Mouse (Mus musculus) embryo, embryonic 11.5 days (tissue): ENCODE results near the gene Gm9936.
"Not testable (repeated sequence)": the region's sequence is repeated elsewhere in the genome, so short reads cannot be mapped to it uniquely, and the experiment has no call there.

Source experiments
- DNase-seq: peaks from one replicate; pipeline ENCODE4 v3.0.0-alpha.2; 2012; ENCODE audit warnings: low read depth, low spot score

Gene Gm9936

DNA sequence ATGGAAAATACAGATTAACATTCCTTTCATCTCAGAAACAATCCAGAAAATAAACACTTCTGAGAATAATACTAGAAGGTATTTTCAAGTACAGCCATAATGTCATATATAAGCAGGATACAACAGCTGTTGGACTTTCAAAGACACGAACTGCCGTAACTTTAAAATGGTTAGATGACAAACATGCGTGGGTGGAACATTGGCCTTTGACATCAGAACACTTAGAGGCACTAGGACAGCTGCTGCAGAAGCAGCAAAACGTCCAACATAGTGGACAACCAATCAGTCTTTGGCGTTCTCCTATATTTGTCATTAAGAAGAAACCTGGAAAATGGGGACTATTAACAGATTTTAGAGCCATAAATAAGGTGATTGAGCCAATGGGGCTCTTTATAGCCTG, 18.0 kb downstream of the Gm9936 start:
- DNase-seq: not testable (repeated sequence)

GRCm38 (mm10) chr5:114836886-114837285, 21.6 kb downstream of the Gm9936 start:
- DNase-seq: no peak

- DNase-seq: no peak
Measured at GRCm38 (mm10) chr5:114829740-114830139, 28.7 kb downstream of the Gm9936 start.

DNA sequence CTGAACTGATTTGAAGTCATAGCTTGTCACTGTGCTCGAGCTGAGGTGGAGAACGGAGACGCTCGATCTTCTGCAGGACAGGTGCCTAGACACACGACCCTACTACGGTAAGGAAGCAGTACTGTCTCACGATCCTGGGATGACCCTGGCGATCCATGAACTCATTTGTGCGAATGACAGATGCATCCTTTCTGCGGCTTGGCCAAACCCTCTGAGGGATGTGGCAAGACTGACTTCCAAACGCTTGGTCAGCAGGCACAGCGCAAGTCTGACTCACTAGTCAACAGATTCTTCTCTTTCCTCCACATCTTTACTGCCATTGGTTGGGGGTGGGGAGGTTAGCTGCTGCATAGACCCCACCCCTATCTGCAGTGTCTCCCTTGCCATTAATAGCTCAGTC, 31.1 kb downstream of the Gm9936 start:
- no peak for DNase-seq

DNA sequence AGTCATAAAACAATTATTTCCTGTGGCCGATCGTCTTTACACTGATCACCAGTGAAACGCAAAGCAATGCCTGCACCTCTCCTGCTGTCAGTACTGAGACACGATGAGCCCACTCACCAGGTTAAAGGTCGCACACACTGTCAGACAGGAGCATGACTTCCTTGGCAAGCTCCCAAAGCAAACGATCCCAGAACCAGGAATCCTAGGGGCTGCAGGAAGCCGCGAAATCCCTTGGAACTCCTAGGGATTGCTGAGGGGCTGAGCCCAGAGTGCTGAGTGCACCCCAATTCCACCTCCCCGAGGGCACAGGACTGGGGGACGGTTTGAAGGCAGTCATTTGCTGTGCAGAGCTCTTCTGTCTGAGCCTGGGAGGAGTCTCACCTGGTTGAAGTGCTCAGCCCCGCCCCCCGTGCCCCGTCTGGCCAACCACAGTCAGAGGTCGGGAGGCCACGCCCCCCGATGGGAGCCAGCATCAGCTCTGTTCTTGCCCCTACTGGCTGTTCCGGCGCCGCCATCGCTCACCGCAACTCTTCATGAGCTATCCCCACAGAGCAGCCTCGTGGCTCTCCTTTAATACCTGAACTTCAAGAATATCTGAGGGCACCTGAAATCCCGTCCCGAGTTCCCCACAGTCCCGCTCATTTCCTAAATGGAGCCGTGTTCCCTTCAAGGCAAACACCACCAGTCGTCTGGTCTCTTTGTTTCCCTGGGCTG, 32.3 kb downstream of the Gm9936 start:
- DNase-seq: peak; percentile 89

DNA sequence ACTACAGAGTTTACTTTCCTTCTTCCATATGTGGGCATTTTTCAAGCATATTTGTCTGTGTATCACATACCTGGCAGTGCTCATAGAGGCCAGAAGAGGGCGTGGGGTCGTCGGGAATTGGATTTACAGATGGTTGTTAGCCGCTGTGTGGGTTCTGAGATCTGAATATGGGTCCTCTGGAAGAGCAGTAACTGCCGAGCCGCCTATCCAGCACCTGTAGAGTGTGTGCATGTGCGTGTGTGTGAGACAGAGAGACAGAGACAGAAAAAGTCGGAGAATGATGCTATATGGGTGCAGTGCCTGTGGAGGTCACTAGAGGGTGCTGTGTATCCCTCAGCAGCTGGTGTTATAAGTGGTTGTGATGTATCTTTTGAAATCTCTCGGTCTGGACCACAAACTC, 34.3 kb downstream of the Gm9936 start:
- DNase-seq: no peak

GRCm38 (mm10) chr5:114822796-114823688, 35.4 kb downstream of the Gm9936 start, which contains the start of gene 1500011B03Rik:
TSS of gene 1500011B03Rik (minus strand) at chr5:114823468.
- peak; percentile 75 for DNase-seq

DNA sequence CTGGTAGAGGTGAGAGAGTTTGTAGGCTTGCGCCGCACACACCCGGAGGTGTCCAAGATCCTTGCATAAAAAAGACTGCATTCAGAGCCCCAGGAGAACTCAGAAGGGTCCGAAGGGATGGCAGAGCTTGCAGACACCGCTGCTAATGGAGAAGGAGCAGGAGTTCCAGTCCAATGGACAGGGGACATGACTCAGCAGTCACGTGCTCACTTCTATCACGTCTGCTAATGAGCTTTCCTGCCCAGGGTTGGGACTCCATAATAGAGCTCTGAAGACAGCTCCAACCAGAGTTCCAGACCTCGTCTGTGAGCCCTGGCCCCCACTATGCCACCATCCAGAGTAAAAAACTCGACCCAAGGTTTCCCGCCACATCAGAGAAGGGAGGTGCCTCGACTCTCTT, 40.4 kb downstream of the Gm9936 start:
- DNase-seq: no peak

GRCm38 (mm10) chr5:114816599-114816998, 41.9 kb downstream of the Gm9936 start:
- no peak for DNase-seq

- peak; percentile 84 for DNase-seq
Measured at GRCm38 (mm10) chr5:114813525-114814181, 44.8 kb downstream of the Gm9936 start.

DNA sequence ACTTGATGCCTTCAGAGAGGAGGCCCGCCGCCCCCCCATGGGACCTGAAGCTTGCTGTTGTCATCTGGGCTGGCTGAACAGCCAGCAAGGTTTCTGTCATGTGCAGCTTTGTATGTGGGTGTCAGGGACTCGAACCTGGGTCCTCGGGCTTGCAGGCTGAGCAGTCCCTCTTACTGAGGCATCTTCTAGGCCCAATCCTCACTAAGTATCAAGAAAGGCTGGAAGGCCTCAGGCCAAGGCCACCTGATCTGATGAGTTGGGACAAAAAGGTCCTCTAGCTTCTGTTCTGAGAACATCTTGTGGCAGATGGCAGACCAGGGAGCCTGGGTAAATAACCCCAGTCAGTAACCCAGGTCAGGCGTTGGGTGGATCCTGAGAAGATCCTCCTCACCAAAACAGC, 48.7 kb downstream of the Gm9936 start:
- no peak for DNase-seq

DNA sequence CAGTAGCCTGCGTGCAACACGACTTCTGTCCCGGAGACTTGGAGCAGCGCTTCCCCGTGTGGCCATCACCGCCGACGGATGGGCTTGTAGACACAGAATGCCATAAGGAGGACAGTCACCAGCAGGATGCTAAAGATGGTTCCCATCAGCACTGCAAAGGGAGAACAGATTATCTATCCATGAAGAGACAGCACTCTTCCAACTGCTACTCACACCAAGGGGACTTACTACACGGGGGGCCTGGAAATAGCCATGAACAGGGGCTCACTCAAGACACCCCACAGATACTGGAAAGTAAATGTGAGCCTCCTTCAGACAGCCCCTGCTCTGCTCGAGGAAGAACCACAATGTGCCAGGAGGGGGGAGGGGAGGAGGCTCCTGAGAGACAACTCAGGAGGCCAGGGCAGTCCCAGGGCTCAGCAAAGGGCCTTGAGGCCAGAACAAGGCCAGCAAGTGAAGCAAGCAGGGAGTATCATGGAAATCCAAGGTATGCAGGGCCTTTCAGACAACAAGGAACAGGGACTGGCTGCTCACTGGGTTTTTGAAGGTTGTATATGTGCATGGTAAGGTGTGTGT, 49.2 kb downstream of the Gm9936 start:
- no peak for DNase-seq

- DNase-seq: no peak
Measured at GRCm38 (mm10) chr5:114808385-114808784, 50.1 kb downstream of the Gm9936 start.

DNA sequence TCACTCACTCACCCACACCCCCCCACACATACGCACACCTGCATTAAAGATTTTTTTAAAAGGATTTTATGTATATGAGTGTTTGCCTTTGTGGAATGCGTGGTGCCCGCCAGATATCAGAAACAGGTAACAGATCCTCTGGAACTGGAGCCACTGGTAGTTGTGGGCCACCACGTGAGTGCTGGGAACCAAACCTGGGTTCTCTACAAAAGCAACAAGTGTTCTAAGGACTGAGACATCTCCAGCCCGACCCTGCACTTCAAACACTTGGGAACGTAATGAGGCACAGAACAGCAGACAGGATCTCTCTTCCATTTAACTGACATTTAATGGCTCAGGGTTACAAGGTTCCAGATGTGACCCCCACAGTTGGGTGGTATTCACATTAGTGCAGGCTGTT, 50.6 kb downstream of the Gm9936 start:
- DNase-seq: no peak

DNA sequence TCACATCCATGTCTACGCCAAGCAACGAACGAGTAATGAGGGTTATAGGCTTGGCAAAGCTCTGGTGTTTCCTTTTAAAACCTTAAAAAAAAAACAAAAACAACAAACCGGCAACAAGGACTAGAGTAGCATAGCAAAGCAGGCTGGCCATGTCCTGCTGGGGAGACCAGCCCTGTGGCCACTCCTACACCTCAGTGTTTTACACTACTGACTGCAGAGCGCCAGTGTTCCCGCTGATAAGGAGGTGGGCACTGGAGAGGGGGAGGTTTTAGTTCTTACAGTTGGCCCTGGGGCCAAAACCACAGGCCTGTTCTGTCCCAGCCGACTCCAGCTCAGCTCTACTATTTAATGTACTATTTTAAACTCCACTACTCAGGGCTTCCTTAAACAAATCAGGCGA, 51.0 kb downstream of the Gm9936 start:
- DNase-seq: no peak

DNA sequence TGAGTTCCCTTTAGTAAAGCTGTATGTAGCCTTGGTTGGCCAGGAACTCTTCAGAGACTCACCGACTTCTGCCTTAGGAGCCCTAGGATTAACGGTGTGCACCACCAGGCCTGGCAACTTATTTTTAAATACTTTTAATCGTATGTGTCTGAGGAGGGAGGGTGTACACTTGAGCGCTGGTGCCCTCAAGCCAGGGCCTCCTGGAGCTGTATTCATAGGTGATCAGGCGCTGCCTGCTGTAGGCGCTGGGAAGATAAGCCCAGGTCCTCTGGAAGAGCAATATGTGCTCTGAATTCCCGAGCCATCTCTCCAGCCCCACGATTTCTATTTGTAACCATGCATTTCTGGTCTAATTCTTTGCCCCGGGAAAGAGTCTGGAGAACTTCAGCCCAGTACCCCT, 51.4 kb downstream of the Gm9936 start:
- DNase-seq: no peak

DNA sequence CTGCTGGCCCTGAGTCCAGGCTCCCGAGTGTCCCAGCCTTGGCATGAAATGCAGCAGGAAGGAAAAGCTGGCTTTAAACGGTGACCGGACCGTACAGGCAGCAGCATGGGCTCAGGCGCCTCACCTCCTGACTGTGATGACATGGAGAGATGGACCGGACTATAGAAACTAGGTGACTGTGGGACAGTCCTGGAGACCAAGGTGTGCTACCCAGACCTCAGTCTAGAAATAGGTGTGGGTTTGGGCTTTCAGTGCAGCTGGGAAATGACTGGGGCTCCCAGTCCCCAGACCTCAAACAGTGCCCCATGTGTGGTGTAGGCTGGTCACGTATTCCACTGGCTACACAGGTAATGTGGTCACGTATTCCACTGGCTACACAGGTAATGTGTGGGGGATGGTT, 51.8 kb downstream of the Gm9936 start:
- no peak for DNase-seq
